Mouse (Mus musculus): ENCODE results near the gene Slc7a5.

DNA sequence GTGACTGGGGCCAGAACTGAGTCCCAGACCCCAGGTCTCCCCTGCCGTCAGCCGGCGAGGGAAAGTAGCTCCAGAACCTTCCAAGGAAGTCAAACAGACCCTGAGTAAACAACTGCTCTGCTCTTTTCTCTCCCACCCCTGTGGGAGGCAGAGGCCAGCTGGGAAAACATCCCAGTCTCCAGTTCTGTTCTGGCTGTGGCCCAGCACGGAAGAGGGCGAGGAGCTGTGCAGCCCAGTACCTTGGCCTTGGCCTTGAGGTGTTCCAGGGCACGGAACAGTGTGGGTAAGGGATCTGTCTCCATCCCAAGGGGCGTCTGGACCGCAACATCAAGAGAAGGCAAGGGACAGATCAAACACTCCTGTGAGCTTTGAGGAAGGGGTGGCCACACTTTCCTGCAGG lies 14.6 kb upstream of the Slc7a5 start:
- no peak for TF ChIP-seq CTCF (IDR thresholded peaks at IDR 0.05; ENCODE audit: control insufficient read depth, insufficient read depth, insufficient read length)
- no peak for TF ChIP-seq MYOD1 (IDR thresholded peaks at IDR 0.05; ENCODE audit: control insufficient read depth, insufficient read length, low read depth)
- no peak for TF ChIP-seq USF1 (IDR thresholded peaks at IDR 0.05; ENCODE audit: low read depth)
- no peak for TF ChIP-seq MYOG (IDR thresholded peaks at IDR 0.05; ENCODE audit: control insufficient read depth, extremely low read depth, insufficient read length)
- no peak for TF ChIP-seq MAX (IDR thresholded peaks at IDR 0.05)
- no peak for TF ChIP-seq FOSL1 (IDR thresholded peaks at IDR 0.05; ENCODE audit: insufficient read depth, low read length, poor library complexity, severe bottlenecking)
- TF ChIP-seq CEBPB (IDR thresholded peaks at IDR 0.05; ENCODE audit: low read depth) = no peak

Data from C2C12 (cell line).